Mouse (Mus musculus): ENCODE measurements around the gene Wt1.

- TF ChIP-seq CTCF (IDR thresholded peaks at IDR 0.05; ENCODE audit: extremely low read depth, insufficient read depth, insufficient read length, insufficient replicate concordance) (no peak), POLR2A (IDR thresholded peaks at IDR 0.05; ENCODE audit: low read depth, low read length) (no peak)
Measured at GRCm38 (mm10) chr2:105220738-105221303, 94.5 kb downstream of the Wt1 start.
